Mouse (Mus musculus): Measurements from ENCODE around the gene Tprgl.

DNA sequence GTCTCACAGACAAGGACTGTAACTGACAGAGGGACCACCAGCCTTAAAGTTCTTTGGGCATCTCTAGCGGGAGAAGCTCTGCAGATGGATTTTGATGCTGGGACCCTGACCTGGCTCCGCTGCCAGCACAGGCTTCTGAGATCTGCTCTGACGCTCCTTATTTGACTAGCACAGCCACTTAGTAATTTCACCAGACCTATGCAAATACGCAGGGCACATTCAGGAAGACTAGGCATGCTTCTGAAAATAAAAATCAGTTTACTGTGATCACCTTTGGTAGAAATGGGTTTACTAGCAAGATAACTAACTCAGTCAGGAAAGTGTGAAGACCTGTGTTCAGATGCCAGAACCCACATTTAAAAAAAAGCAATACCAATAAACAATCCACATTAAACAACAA is 28.6 kb downstream of the Tprgl start:
- TF ChIP-seq POLR2A (IDR thresholded peaks at IDR 0.05; ENCODE audit: insufficient read depth, low read depth, low read length) (no peak), CTCF (IDR thresholded peaks at IDR 0.05) (no peak), EP300 (IDR thresholded peaks at IDR 0.05; ENCODE audit: insufficient read depth, low read depth, low read length) (no peak)

All from heart, adult 2 months (tissue).